Mouse (Mus musculus) mouse trophoblast stem cell (cell line): ENCODE results near the gene Srp68.

ENCODE experiments used
- in situ Hi-C, 2 experiments: fragments of 300-500 bp; cut with MseI, MboI; formaldehyde crosslinking; loops; 2 replicates in 1 of 2; 3 replicates in 1 of 2; pipeline ENCODE4 v1.15.1; 2025

Srp68 gene

DNA sequence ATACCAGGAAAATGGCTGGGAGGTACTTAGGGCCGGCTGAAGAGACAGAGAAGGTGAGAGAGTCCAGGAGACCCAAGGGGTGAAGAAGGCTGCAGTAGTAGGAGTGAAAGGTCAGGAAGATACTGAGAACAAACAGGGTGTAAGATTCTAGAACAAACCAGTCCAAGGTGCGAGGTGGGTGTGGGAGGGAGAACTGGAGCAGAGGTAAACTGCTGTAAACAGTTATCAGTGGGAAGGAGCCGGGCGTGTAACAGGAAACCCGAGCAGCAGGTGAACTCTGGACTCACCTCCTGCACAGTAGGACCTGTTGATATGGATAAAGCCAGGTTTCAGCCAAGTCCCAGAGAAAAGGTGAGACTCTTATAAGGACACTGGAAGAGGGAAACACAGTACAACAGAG lies 63.3 kb downstream of the Srp68 start:
- in situ Hi-C loops, result no loop called here

DNA sequence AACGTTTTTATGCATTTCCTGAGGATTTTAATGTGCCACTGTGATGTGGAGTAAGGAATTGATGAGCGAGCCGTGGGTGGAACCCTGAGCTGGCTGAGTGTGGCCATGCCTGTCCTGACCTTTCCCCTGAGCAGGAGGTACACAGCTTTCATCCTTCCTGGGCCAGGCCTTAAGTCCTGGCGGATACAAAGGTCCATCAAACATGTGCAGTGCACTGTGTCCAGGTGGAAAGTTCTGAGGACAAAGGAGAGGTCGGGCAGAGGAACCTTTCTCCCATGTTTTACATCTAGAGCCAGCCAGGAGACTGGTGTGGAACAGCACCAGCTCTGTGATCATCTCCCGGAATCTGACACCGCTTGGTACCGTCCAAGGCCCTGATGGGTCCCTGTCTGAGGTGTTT lies 64.8 kb downstream of the Srp68 start:
- in situ Hi-C loops, result no loop called here

DNA sequence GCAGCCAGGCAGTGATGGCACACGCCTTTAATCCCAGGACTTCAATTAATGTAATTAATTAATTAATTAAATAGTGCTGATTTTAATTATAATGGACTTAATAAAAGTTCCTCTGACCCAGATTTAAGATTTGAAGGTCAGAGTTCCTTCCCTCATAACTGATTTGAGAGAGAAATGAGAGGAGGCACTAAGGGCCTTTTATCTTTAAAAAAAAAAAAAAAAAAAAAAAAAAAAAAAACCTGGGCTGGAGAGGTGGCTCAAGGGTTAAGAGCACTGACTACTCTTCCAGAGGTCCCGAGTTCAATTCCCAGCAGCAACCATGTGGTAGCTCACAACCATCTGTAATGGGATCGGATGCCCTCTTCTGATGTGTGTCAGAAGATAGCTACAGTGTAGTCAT lies 65.4 kb downstream of the Srp68 start:
- in situ Hi-C loops, result no loop called here

DNA sequence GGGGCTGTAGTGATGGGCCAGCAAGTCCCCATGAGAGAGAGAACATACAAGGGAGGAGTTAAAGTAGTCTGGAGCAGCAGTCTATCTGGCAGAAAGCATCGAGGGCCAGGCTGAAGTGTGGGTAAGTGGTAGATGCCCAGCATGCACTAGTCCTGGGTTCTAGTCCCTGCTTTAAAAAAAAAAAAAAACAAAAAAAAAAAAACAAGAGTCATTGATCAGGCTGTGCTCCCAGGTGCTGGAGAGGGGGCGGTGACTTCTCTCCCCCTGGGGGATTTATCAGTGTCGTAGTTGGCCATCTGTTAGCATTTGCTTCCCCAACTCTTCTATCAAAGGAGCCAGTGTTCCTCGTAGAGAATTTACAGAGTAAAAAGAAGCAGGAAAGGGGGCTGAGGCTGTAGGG lies 67.3 kb downstream of the Srp68 start:
- in situ Hi-C loops, result no loop called here

DNA sequence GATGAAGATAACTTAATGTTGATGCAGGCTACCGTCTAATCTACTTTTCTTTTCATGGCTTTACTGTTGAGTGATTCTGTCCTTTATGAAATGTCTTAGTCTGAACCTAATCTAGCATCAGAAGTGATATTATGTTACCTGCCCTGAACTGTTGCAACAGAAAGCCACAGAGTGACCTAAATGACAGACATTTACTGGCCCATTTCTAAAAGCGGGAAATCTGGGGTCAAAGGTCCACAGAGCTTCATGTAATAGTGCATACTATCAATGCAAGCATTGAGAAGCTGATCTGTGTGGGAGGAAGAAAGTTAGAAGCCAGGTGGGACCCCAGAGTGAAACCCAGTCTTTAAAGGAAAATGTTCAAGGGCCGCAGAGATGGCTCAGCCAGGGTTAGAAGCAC lies 70.9 kb downstream of the Srp68 start:
- in situ Hi-C loops, result no loop called here

DNA sequence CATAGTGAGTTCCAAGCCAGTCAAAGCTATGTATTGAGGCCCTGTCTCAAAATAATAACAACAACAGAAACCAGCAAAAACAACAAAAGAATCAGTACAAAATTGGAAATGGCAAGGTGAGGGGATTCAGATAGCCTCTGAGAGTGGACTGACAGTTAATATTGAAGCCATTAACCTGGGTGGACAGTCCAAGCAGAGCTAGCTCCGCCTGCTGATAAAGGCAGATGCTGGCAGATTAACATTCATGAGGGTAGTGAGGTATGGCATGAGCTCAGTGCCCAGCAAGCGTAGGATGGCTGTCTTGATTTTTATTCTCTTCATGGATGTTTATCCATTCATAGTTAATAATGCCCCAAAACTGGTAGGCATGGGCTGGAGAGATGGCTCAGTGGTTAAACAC lies 72.9 kb downstream of the Srp68 start:
- in situ Hi-C loops, result no loop called here

DNA sequence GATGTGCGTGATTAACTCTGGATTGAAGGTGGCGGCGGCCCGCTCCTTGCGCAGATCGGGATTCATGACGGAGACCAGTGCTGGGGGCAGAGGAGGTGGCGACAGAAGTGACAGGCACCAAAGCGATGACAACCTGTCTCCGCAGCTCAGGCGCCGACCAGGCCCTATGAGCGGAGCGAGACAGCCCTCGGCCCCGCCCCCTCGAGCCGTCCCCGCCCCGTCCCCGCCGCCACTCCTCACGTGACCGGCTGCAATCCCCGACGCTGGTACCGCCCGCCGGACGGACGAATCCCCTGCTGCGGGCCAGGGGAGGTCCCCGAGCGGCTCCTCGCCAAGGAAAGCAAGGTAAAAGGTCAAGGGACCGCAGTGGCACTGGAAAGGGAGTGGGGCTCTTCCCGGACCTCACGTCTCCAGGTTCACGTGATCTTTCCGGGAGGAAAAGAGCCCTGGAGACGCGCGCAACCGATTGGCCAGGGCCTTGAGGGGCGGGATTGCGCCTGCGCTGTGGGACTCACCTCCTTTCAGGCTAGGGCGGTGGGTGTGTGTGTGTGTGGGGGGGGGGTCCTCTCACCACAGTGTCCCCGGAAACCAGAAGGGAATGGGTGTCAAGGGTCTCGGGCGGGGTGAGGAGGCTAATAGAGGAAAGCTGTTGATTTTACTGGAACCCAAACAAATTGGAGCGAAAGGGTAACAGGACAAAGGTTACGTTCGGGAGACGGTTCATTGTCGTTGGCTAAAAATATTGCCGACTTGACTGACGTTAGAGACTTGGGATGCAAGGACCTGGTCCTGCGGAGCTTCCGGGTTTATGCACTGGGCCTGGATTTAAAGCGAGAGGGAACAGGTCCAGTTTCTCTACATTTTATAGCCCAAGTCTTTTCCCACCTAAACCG lies 75.1 kb downstream of the Srp68 start, which contains the start of the genes Ten1 and Acox1:
Ten1 (plus strand) TSS at position 217 of the 893 bp plus-strand sequence.
Acox1 (minus strand) TSS at position 407 of the 893 bp plus-strand sequence.
- in situ Hi-C loops, result no loop called here

DNA sequence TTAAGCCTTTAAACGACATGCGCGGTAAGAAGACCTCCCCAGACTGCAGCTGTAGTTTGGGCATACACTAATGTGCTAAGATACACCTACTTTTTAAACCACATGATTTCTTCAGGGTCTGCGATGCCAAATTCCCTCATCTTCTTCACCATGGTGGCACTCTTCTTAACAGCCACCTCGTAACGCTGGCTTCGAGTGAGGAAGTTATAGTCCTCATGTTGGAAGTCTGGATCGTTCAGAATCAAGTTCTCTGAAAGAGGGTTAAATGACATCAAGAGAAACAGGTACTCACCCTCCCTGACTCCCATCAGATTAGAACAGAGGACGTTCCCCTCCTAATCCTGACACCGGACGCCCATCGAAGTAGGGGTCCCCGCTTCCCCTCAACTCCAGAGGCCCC lies 75.9 kb downstream of the Srp68 start:
- in situ Hi-C loops, result no loop called here

DNA sequence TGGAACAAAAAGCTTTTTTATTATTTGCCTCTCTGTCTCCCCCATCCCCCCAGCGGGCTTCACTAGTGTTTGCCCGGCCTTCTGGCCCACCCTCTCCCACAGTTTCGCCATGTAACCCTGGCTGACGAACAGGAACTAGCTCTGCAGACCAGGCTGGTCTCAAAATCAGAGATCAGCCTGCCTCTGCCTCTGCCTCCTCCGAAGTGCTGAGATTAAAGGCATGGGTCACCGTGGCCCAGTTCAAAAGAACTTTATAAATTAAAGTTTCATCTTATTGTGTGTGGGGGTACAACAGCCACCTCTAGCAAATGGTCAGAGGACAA lies 76.5 kb downstream of the Srp68 start:
- in situ Hi-C loops, result no loop called here

DNA sequence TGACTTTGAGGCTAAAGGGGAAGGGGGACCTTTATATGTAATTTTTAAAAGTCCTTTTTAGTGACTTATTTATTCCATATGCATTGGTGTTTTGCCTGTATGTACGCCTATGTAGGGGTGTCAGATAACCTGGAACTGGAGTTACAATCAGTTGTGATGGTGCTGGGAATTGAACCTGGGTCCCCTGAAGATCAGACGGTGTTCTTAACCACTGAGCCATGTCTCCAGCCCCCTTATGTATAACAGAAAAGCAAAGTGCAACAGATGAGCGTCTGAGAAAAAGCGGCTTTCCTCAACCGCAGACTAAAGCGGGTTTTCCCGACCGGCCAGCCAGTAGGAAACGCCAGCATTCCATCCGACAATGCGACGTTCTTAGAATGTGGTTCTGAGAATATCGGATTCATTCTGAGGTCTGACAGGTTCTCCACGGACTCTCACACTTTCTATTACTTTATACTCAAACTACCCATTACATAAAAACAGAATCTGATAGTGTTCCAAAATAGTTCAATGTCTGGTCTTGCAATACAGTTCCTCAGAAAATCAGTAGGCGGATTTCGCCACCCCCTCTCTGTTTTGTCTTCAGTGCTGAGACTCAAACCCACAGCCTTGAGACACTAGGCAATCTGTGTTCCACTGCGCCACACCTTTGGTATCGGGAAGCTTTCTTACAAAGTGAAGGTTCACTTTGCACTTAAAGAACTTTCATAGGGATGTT lies 77.0 kb downstream of the Srp68 start:
- in situ Hi-C loops, result no loop called here

DNA sequence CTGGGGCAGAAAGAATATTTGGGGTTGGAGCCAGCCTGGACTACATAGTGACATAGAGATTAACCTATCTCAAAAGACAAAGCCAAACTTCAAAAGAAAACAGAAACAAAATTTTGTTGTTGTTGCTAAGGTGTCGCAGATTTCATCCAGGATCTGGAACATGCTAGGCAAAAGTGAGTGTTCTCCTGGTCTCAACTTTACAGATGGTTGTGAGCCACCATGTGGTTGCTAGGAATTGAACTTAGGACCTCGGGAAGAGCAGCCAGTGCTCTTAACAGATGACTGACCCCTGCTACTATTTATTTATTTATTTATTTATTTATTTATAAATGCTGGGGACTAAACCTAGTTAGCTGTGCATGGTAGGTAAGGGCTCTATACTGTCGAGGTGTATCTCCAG lies 77.7 kb downstream of the Srp68 start:
- in situ Hi-C loops, result no loop called here

DNA sequence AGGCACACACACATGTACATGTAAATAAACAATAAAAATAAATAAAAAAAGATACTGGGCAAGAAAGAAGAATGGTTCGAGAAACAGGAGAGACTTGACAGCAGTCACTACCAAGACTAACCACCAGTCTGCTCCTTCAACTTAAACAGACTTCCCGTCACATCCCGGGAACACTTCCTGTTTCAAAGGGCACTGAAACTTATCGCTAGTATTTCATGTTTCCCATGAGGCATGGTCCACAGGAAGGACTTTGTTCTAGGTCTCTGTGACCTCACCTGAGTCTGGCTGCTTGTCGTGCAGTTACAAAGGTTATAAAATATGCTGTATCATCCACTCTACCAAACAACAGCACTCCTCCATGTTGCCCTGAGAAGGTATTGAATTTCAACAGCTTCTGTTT lies 78.8 kb downstream of the Srp68 start:
- in situ Hi-C loops, result no loop called here
